26 mouse cellular contexts compared by ENCODE assay signal in genomic region chr9:120487076-120487475, GRCm38 (mm10). TPM values are rescaled to one million over a fixed set of nuclear protein-coding genes. Genes with fewer than 3 reads are reported as not detected.
A peak's percentile ranks its signal among the peaks of the same experiment; 100 is the strongest.
DNase-seq lines count a peak whose midpoint lies in the region; ATAC-seq lines count a peak whose summit lies in the region.
"Had no signal": no experiment of that assay in that cellular context is flagged by ENCODE, and none has a peak within 500 bp of the region (broad histone marks: within the 10 kb centered on the region; RNA-seq: fewer than 3 reads in every experiment).

No protein-coding gene starts in this region.

- H3K36me3 ChIP-seq in heart, embryonic 12.5 days = no peaks in the 10 kb centered on the region
- H3K36me3 ChIP-seq: embryonic facial prominence, embryonic 12.5 days; forebrain, embryonic 15.5 days; heart, embryonic 13.5 days; hindbrain, embryonic 13.5 days had no signal

- no peak overlapping the region for H3K9ac ChIP-seq in heart, embryonic 12.5 days
- H3K9ac ChIP-seq: embryonic facial prominence, embryonic 12.5 days; forebrain, embryonic 15.5 days; heart, embryonic 13.5 days; hindbrain, embryonic 13.5 days had no signal

- no peaks in the 10 kb centered on the region for H3K9me3 ChIP-seq in heart, embryonic 12.5 days (replicated peaks)
- H3K9me3 ChIP-seq: embryonic facial prominence, embryonic 12.5 days; forebrain, embryonic 15.5 days; heart, embryonic 13.5 days; hindbrain, embryonic 13.5 days had no signal

- no peak overlapping the region for H3K4me2 ChIP-seq in heart, embryonic 12.5 days
- H3K4me2 ChIP-seq: embryonic facial prominence, embryonic 12.5 days; forebrain, embryonic 15.5 days; heart, embryonic 13.5 days; hindbrain, embryonic 13.5 days had no signal

- no peak overlapping the region for H3K27ac ChIP-seq in heart, embryonic 12.5 days (ENCODE audit: poor library complexity, severe bottlenecking)
- H3K27ac ChIP-seq: embryonic facial prominence, embryonic 12.5 days; forebrain, embryonic 15.5 days; heart, embryonic 13.5 days; hindbrain, embryonic 13.5 days; hindbrain, postnatal 0 days had no signal

- ATAC-seq in heart, embryonic 12.5 days (ENCODE audit: insufficient number of reproducible peaks, low FRiP score) = no peak
- ATAC-seq: activated CD4-positive, CD25-positive, alpha-beta regulatory T cell, adult 4 months; forebrain, embryonic 15.5 days; hindbrain, postnatal 0 days; Patski had no signal

- 70% methylated on average over 8 of the region's 8 CpGs for WGBS in heart, embryonic 12.5 days

- peaks cover 5% of the 10 kb centered on the region; the same call in 1 of the 2 replicates for H3K27me3 ChIP-seq in heart, embryonic 12.5 days (replicated peaks)
- H3K27me3 ChIP-seq: embryonic facial prominence, embryonic 12.5 days; forebrain, embryonic 15.5 days had no signal

- H3K4me3 ChIP-seq in heart, embryonic 12.5 days = no peak overlapping the region
- H3K4me3 ChIP-seq: embryonic facial prominence, embryonic 12.5 days; forebrain, embryonic 15.5 days; heart, embryonic 13.5 days; hindbrain, embryonic 13.5 days had no signal

- 0 out of 2 replicates have a peak, but pooled peaks cover 2% of the 10 kb centered on the region for H3K4me1 ChIP-seq in heart, embryonic 12.5 days (replicated peaks)
- H3K4me1 ChIP-seq: embryonic facial prominence, embryonic 12.5 days had no signal

- DNase-seq in adrenal gland, adult (ENCODE audit: inconsistent age in 2 of 2, low spot score in 1 of 2) = peak; percentile 16 to 63
- DNase-seq in adrenal gland, adult 8-10 months = no peak
- peak; percentile 37 for DNase-seq in heart, postnatal 4 days
- DNase-seq in adrenal gland, postnatal 10 days = peak; percentile 61
- DNase-seq in gastrocnemius, postnatal 25 days = peak; percentile 21
- no peak for DNase-seq in embryo, embryonic 10 days (ENCODE audit: low spot score)
- no peak for DNase-seq in thymus, postnatal 4 days
- DNase-seq: cerebellum, adult 11 months; cerebellum, adult 8-10 months; cerebellum, postnatal 14 days; heart, postnatal 36 days; kidney, adult 11 months had no signal

RNA-seq across cellular contexts. Expression of gene Eif1b, which starts 5.0 kb away (rescaled TPM):
- 10 to 100 TPM; 53.1 to 71.1 (median 66.6) TPM for total RNA-seq in adrenal gland, adult 8-10 months (2022)
- total RNA-seq in heart, postnatal 4 days (2021) = 10 to 100 TPM; 64.6 to 68.6 TPM
- polyA plus RNA-seq in heart, embryonic 12.5 days (2016; fragmentation: Nextera tagmentation; extraction: Ambion mirVana) = 153 and 157 TPM in 2 replicates
- total RNA-seq in adrenal gland, postnatal 10 days (2021) = 10 to 100 TPM; 46.2 to 51.3 TPM
- total RNA-seq in gastrocnemius, postnatal 25 days (2021) = 10 to 100 TPM; 34.4 to 38.1 TPM

RNA-seq across cellular contexts. Expression of gene Entpd3, which starts 52.5 kb away (rescaled TPM):
- 1 to 10 TPM in 2 of 4 experiments, under 1 TPM in 2; 0.15 to 4.7 (median 1.6) TPM for total RNA-seq in adrenal gland, adult 8-10 months (2022)
- under 1 TPM; 0.07 to 0.09 TPM for total RNA-seq in heart, postnatal 4 days (2021)
- polyA plus RNA-seq in heart, embryonic 12.5 days (2016; fragmentation: Nextera tagmentation; extraction: Ambion mirVana) = 0.14 and 0.37 TPM in 2 replicates
- 1 to 10 TPM in 1 of 2 experiments, under 1 TPM in 1; 0.87 to 1.1 TPM for total RNA-seq in adrenal gland, postnatal 10 days (2021)
- total RNA-seq in gastrocnemius, postnatal 25 days (2021) = not detected
- total RNA-seq: common myeloid progenitor, adult 5-6 weeks; granulocyte monocyte progenitor cell, adult 5-6 weeks; heart, adult 8-10 months; heart, postnatal 36 days; MEL had no signal
- polyA plus RNA-seq: forebrain, embryonic 11.5 days; heart, postnatal 0 days; Patski had no signal

Comparison
In these comparisons a context has a peak if more than half of its experiments do, and no peak if none do; other contexts are left out.
1. DNase-seq: peak in adrenal gland, adult (2 of 2), heart, postnatal 4 days (single experiment), adrenal gland, postnatal 10 days (single experiment) and gastrocnemius, postnatal 25 days (single experiment); none in adrenal gland, adult 8-10 months (single experiment), embryo, embryonic 10 days (single experiment) and thymus, postnatal 4 days (single experiment).